Mouse (Mus musculus) intestine, postnatal 0 days (tissue): ENCODE measurements around the gene Ppp1r35. TPM values are rescaled to one million over a fixed set of nuclear protein-coding genes. Genes with fewer than 3 reads are reported as not detected.

Experiments
- ATAC-seq: fragments of 200-750 bp; cut with Nextera tagmentation; 2 replicates; pipeline ENCODE4 v1.8.0; 2017; ENCODE audit warnings: mild to moderate bottlenecking, moderate TSS enrichment, moderate library complexity
- H3K27ac ChIP-seq: fragments of 300-500 bp; sonication (generic); 2 replicates; pipeline ENCODE4 v1.5.1; 2014; ENCODE audit warnings: mild to moderate bottlenecking, low read depth, low read length, moderate library complexity
- H3K27me3 ChIP-seq: fragments of 300-500 bp; sonication (generic); replicated peaks from 2 replicates; pipeline ENCODE4 v1.6.1; 2014; ENCODE audit warnings: low read length, mixed read lengths; ENCODE audit not compliant: control insufficient read depth, insufficient read depth
- H3K36me3 ChIP-seq: fragments of 300-500 bp; sonication (generic); 2 replicates; pipeline ENCODE4 v1.6.1; 2014; ENCODE audit warnings: mild to moderate bottlenecking, moderate library complexity; ENCODE audit not compliant: control insufficient read depth, insufficient read depth
- H3K4me1 ChIP-seq: fragments of 300-500 bp; sonication (generic); replicated peaks from 2 replicates; pipeline ENCODE4 v1.6.1; 2014; ENCODE audit warnings: antibody characterized with exemption, low read length, mixed read lengths; ENCODE audit not compliant: control insufficient read depth, insufficient read depth
- H3K4me2 ChIP-seq: fragments of 300-500 bp; sonication (generic); replicated peaks from 2 replicates; pipeline ENCODE4 v1.6.1; 2014; ENCODE audit warnings: low read depth, mild to moderate bottlenecking, moderate library complexity
- H3K4me3 ChIP-seq: fragments of 300-500 bp; sonication (generic); 2 replicates; pipeline ENCODE4 v1.5.1; 2014; ENCODE audit warnings: low read depth, low read length
- H3K9ac ChIP-seq: fragments of 300-500 bp; sonication (generic); 2 replicates; pipeline ENCODE4 v1.6.1; 2014; ENCODE audit warnings: mild to moderate bottlenecking, low read depth, low read length
- H3K9me3 ChIP-seq: fragments of 300-500 bp; sonication (generic); 2 replicates; pipeline ENCODE4 v1.6.1; 2016; ENCODE audit warnings: mixed run types; ENCODE audit not compliant: control insufficient read depth
- CTCF ChIP-seq: sonication (generic); IDR thresholded peaks from 2 replicates; pipeline ENCODE4 v1.5.1; 2016; ENCODE audit warnings: low read depth, mild to moderate bottlenecking, control low read depth, antibody characterized with exemption, moderate library complexity
- WGBS: fragments of 180-500 bp; shearing (Covaris S2); extraction: QIAGEN DNeasy Blood & Tissue Kit; methylation state at CpG from one replicate; pipeline ENCODE4 v1.1.7; 2014; 5-methylcytosine and 5-hydroxymethylcytosine counted together
- polyA plus RNA-seq: library from polyadenylated mRNA; unstranded; fragments of >200 nt; fragmentation: Nextera tagmentation; extraction: Ambion mirVana; gene quantifications from 2 replicates; pipeline ENCODE4 v1.2.1, GENCODE M21; 2015

Gene Ppp1r35
- polyA plus RNA-seq, 1 experiment from 2014 or later, result 30.8 TPM

DNA sequence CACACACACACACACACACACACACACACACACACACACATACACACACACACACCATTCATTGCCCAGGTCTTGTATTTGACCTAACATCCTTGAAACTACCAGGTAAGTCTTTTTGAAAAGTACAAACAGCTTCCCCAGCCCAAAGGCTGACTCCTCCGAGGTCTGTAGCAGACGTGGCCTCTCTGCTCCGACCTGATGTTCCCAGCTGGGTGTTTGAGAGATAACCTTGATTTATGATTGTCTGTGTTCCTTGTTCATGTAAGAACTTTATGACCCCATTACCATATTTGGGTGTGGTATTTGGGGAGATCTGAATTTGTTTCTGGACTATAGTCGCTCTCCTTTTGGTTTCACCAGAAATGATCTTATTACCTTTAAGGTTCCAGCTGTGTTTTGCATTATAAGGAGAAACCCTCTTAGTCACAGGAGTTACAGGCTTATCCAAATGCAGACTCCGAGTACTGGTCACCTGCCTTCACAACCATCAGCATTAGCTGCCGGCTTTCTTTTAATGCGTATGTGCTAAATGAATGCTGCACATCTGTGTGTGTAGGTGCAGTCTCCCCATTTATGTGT is 1.3 kb upstream of the Ppp1r35 start:
- Histone ChIP-seq H3K4me1 (peaks cover 4% of the 10 kb centered on the region), H3K9me3 (no peaks in the 10 kb centered on the region), H3K27ac (no peak overlapping the region), H3K27me3 (no peaks in the 10 kb centered on the region), H3K36me3 (peaks cover 18% of the 10 kb centered on the region; the same call in 1 of the 2 replicates), H3K4me3 (no peak overlapping the region), H3K9ac (no peak overlapping the region), H3K4me2 (no peak overlapping the region; the same call in 1 of the 2 replicates)
- WGBS, result 40% methylated on average over 7 of the region's 7 CpGs
- no peak for TF ChIP-seq CTCF
- no peak for ATAC-seq

GRCm38 (mm10) chr5:137779053-137779933 is 644 bp downstream of the Ppp1r35 start:
- under 1% methylated on average over 75 of the region's 83 CpGs for WGBS
- Histone ChIP-seq H3K9ac (peak overlapping the region; percentile 91), H3K4me2 (peak overlapping the region; percentile 75), H3K9me3 (no peaks in the 10 kb centered on the region), H3K4me1 (peaks cover 11% of the 10 kb centered on the region), H3K27ac (peak overlapping the region; percentile 82), H3K27me3 (no peaks in the 10 kb centered on the region), H3K36me3 (peaks cover 36% of the 10 kb centered on the region), H3K4me3 (peak overlapping the region; percentile 100)
- TF ChIP-seq CTCF, result no peak
- peak; percentile 11; the same call in 1 of the 2 replicates for ATAC-seq

DNA sequence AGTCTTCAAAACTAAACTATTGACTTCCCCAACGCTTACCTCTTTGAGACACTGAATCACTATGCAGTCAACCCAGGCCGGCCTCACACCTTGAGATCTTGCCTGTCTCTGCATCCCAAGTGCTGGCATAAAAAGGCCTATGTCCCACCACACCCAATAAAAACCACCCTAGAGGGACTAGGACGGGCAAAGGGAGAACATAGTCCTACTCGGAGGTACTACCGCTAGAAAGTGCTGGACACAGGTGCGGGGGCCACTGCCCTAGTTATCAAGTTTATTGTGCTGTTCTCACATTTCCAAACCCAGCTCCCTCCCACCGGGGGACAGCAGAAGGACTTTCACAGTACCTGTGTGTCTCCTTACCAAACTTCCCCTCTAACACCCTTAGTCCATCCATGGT is 3.0 kb downstream of the Ppp1r35 start:
- Histone ChIP-seq H3K4me1 (peaks cover 18% of the 10 kb centered on the region), H3K27ac (no peak overlapping the region), H3K4me3 (no peak overlapping the region), H3K4me2 (no peak overlapping the region), H3K27me3 (no peaks in the 10 kb centered on the region), H3K9ac (no peak overlapping the region), H3K9me3 (no peaks in the 10 kb centered on the region), H3K36me3 (peaks cover 37% of the 10 kb centered on the region)
- no peak for TF ChIP-seq CTCF
- WGBS, result 82% methylated on average over 7 of the region's 7 CpGs
- ATAC-seq, result no peak

- Histone ChIP-seq H3K27me3 (no peaks in the 10 kb centered on the region), H3K9me3 (no peaks in the 10 kb centered on the region), H3K4me3 (no peak overlapping the region), H3K4me2 (peak overlapping the region; percentile 93), H3K36me3 (peaks cover 37% of the 10 kb centered on the region), H3K27ac (no peak overlapping the region), H3K9ac (peak overlapping the region; percentile 66; the same call in 1 of the 2 replicates), H3K4me1 (peaks cover 18% of the 10 kb centered on the region)
- TF ChIP-seq CTCF, result peak; percentile 11; the same call in 1 of the 2 replicates
- 80% methylated on average over 13 of the region's 13 CpGs for WGBS
- ATAC-seq, result no peak
Observed at GRCm38 (mm10) chr5:137782776-137783522, 4.3 kb downstream of the Ppp1r35 start.

GRCm38 (mm10) chr5:137783901-137784540 is 5.4 kb downstream of the Ppp1r35 start:
- H3K27ac ChIP-seq, result peak overlapping the region; percentile 73; the same call in 1 of the 2 replicates
- WGBS, result 37% methylated on average over 9 of the region's 9 CpGs
- no peak for TF ChIP-seq CTCF

More at GRCm38 (mm10) chr5:137783901-137784540, 5.4 kb downstream of the Ppp1r35 start:
- peak overlapping the region; percentile 93 for H3K4me2 ChIP-seq
- no peak for ATAC-seq
- peak overlapping the region; percentile 72 for H3K4me3 ChIP-seq
- peak overlapping the region; percentile 66 for H3K9ac ChIP-seq
- H3K9me3 ChIP-seq, result no peaks in the 10 kb centered on the region
- H3K27me3 ChIP-seq, result no peaks in the 10 kb centered on the region
- peaks cover 37% of the 10 kb centered on the region for H3K36me3 ChIP-seq
- H3K4me1 ChIP-seq, result peaks cover 18% of the 10 kb centered on the region
